12 mouse cellular contexts compared by ENCODE assay signal in the genomic region with DNA sequence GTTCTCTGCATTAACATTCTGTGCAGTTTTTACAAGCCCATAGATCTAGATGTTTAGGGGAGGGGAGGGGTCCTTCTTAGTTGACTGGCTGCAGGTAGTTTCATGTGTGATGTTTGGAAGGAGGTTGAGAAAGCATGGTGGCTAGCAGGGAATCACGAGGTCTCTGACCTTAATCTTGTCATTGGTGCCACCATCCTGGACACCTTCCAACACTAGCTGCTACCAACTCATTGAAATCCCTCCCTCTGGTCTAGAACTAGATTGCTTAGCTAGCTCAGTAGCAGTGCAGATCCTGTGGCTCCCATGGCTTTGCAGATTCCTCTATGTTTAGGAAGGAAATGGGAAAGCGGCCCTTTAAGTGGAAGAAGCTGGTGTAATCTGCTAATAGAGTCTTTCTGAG. TPM values are rescaled to one million over a fixed set of nuclear protein-coding genes. Genes with fewer than 3 reads are reported as not detected.
DNase-seq lines count a peak whose midpoint lies in the region; ATAC-seq and TF ChIP-seq lines count a peak whose summit lies in the region.
"Had no signal": no experiment of that assay in that cellular context is flagged by ENCODE, and none has a peak within 500 bp of the region (broad histone marks: within the 10 kb centered on the region; RNA-seq: fewer than 3 reads in every experiment).

No protein-coding gene starts in this region.

- peak; percentile 56 for DNase-seq in adrenal gland, postnatal 10 days
- no peak for DNase-seq in adrenal gland, postnatal 4 days (ENCODE audit: low spot score in 2 of 2)
- no peak for DNase-seq in hindbrain, postnatal 0 days (ENCODE audit: low spot score)
- DNase-seq in hindbrain, embryonic 14.5 days (ENCODE audit: low spot score), result no peak
- peak; percentile 27 for DNase-seq in adipocyte (ENCODE audit: low spot score)
- no peak for DNase-seq in spleen, postnatal 14 days (ENCODE audit: low spot score in 2 of 2)

- H3K9me3 ChIP-seq in hindbrain, postnatal 0 days (ENCODE audit: low read length), result no peaks in the 10 kb centered on the region
- no peaks in the 10 kb centered on the region for H3K9me3 ChIP-seq in hindbrain, embryonic 14.5 days (ENCODE audit: control insufficient read depth, low read length)
- no peaks in the 10 kb centered on the region for H3K9me3 ChIP-seq in embryonic facial prominence, embryonic 15.5 days (replicated peaks)
- H3K9me3 ChIP-seq: heart, embryonic 10.5 days; intestine, embryonic 15.5 days; midbrain, embryonic 12.5 days had no signal

- WGBS in hindbrain, postnatal 0 days, result 71% methylated on average over 2 of the region's 2 CpGs
- 83% methylated on average over 2 of the region's 2 CpGs for WGBS in hindbrain, embryonic 14.5 days
- WGBS in embryonic facial prominence, embryonic 15.5 days, result 78% methylated on average over 2 of the region's 2 CpGs

- no peaks in the 10 kb centered on the region; the same call in 1 of the 2 replicates for H3K27me3 ChIP-seq in hindbrain, postnatal 0 days (ENCODE audit: insufficient read depth, low read length)
- H3K27me3 ChIP-seq in hindbrain, embryonic 14.5 days (ENCODE audit: control insufficient read depth, insufficient read depth, low read length), result peaks cover 16% of the 10 kb centered on the region
- peaks cover 12% of the 10 kb centered on the region; the same call in 1 of the 2 replicates for H3K27me3 ChIP-seq in embryonic facial prominence, embryonic 15.5 days

- H3K4me2 ChIP-seq in hindbrain, postnatal 0 days (ENCODE audit: low read depth, low read length), result peak overlapping the region; percentile 94
- no peak overlapping the region for H3K4me2 ChIP-seq in hindbrain, embryonic 14.5 days (replicated peaks)
- peak overlapping the region; percentile 93; the same call in 1 of the 2 replicates for H3K4me2 ChIP-seq in embryonic facial prominence, embryonic 15.5 days (replicated peaks)

- no peaks in the 10 kb centered on the region for H3K36me3 ChIP-seq in hindbrain, postnatal 0 days (ENCODE audit: insufficient read depth, low read length)
- no peaks in the 10 kb centered on the region for H3K36me3 ChIP-seq in hindbrain, embryonic 14.5 days (replicated peaks; ENCODE audit: control insufficient read depth, insufficient read depth)
- no peaks in the 10 kb centered on the region for H3K36me3 ChIP-seq in embryonic facial prominence, embryonic 15.5 days
- H3K36me3 ChIP-seq: intestine, embryonic 15.5 days; midbrain, embryonic 12.5 days had no signal

- H3K9ac ChIP-seq in hindbrain, postnatal 0 days (replicated peaks; ENCODE audit: low read length), result no peak overlapping the region
- no peak overlapping the region; the same call in 1 of the 2 replicates for H3K9ac ChIP-seq in hindbrain, embryonic 14.5 days
- no peak overlapping the region for H3K9ac ChIP-seq in embryonic facial prominence, embryonic 15.5 days
- H3K9ac ChIP-seq: intestine, embryonic 15.5 days; midbrain, embryonic 12.5 days had no signal

- no peak for TF ChIP-seq CTCF in hindbrain, postnatal 0 days (IDR thresholded peaks at IDR 0.05; ENCODE audit: low read depth)

- no peak overlapping the region for H3K4me3 ChIP-seq in hindbrain, postnatal 0 days (ENCODE audit: low read length)
- H3K4me3 ChIP-seq in hindbrain, embryonic 14.5 days (replicated peaks; ENCODE audit: low read length), result no peak overlapping the region
- H3K4me3 ChIP-seq in embryonic facial prominence, embryonic 15.5 days (replicated peaks), result no peak overlapping the region
- H3K4me3 ChIP-seq: intestine, embryonic 15.5 days had no signal

- H3K27ac ChIP-seq in hindbrain, postnatal 0 days, result no peak overlapping the region
- no peak overlapping the region for H3K27ac ChIP-seq in hindbrain, embryonic 14.5 days
- no peak overlapping the region for H3K27ac ChIP-seq in embryonic facial prominence, embryonic 15.5 days (replicated peaks)
- H3K27ac ChIP-seq: heart, embryonic 10.5 days; intestine, embryonic 15.5 days; midbrain, embryonic 12.5 days had no signal

- ATAC-seq in hindbrain, postnatal 0 days, result no peak
- no peak for ATAC-seq in hindbrain, embryonic 14.5 days (ENCODE audit: low FRiP score)
- no peak for ATAC-seq in embryonic facial prominence, embryonic 15.5 days (ENCODE audit: insufficient number of reproducible peaks, low FRiP score, low TSS enrichment, low read depth)
- ATAC-seq in CD4-positive, CD25-positive, alpha-beta regulatory T cell, adult 4 months, result no peak
- ATAC-seq: intestine, embryonic 15.5 days had no signal

- H3K4me1 ChIP-seq in hindbrain, postnatal 0 days (ENCODE audit: insufficient read depth, low read length), result peaks cover 6% of the 10 kb centered on the region
- peaks cover 6% of the 10 kb centered on the region for H3K4me1 ChIP-seq in hindbrain, embryonic 14.5 days (replicated peaks; ENCODE audit: control insufficient read depth, insufficient read depth, low read length)
- peaks cover 14% of the 10 kb centered on the region; the same call in 1 of the 2 replicates for H3K4me1 ChIP-seq in embryonic facial prominence, embryonic 15.5 days

RNA-seq across cellular contexts. Expression of a gene that starts 1.5 kb away (rescaled TPM):
- total RNA-seq in adrenal gland, postnatal 10 days (2021), result 10 to 100 TPM; 16.4 to 32.8 TPM
- 10 to 100 TPM; 42.5 to 44.0 TPM for total RNA-seq in adrenal gland, postnatal 4 days (2021)
- total RNA-seq in hindbrain, postnatal 0 days (2014; rRNA removed), result 74.6 and 85.3 TPM in 2 replicates
- 73.0 and 74.6 TPM in 2 replicates for polyA plus RNA-seq in hindbrain, postnatal 0 days (2015; fragmentation: Nextera tagmentation; extraction: Ambion mirVana)
- polyA plus RNA-seq in hindbrain, embryonic 14.5 days (2014; fragmentation: Nextera tagmentation; extraction: Ambion mirVana), result 12.6 and 15.8 TPM in 2 replicates
- polyA plus RNA-seq in embryonic facial prominence, embryonic 15.5 days (2015; fragmentation: Nextera tagmentation; extraction: Ambion mirVana), result 5.2 and 5.8 TPM in 2 replicates
- polyA plus RNA-seq in CD4-positive, CD25-positive, alpha-beta regulatory T cell, adult 4 months (2017; shearing (Covaris generic)), result 10 to 100 TPM; 17.0 to 28.4 TPM

RNA-seq across cellular contexts. Expression of a gene that starts 14.8 kb away (rescaled TPM):
- 10 to 100 TPM; 13.0 to 13.4 TPM for total RNA-seq in adrenal gland, postnatal 10 days (2021)
- 10 to 100 TPM; 10.2 to 11.3 TPM for total RNA-seq in adrenal gland, postnatal 4 days (2021)
- total RNA-seq in hindbrain, postnatal 0 days (2014; rRNA removed), result 4.5 and 7.0 TPM in 2 replicates
- 7.0 and 7.8 TPM in 2 replicates for polyA plus RNA-seq in hindbrain, postnatal 0 days (2015; fragmentation: Nextera tagmentation; extraction: Ambion mirVana)
- polyA plus RNA-seq in hindbrain, embryonic 14.5 days (2014; fragmentation: Nextera tagmentation; extraction: Ambion mirVana), result 4.7 and 5.3 TPM in 2 replicates
- polyA plus RNA-seq in embryonic facial prominence, embryonic 15.5 days (2015; fragmentation: Nextera tagmentation; extraction: Ambion mirVana), result 4.8 and 5.2 TPM in 2 replicates
- polyA plus RNA-seq in CD4-positive, CD25-positive, alpha-beta regulatory T cell, adult 4 months (2017; shearing (Covaris generic)), result 100 to 1,000 TPM in 1 of 2 experiments, 10 to 100 TPM in 1; 88.2 to 156 TPM

RNA-seq across cellular contexts. Expression of a gene that starts 19.9 kb away (rescaled TPM):
- total RNA-seq in adrenal gland, postnatal 10 days (2021), result 1 to 10 TPM; 1.9 to 2.2 TPM
- under 1 TPM; 0.36 to 0.68 TPM for total RNA-seq in adrenal gland, postnatal 4 days (2021)
- 0.79 TPM in 1 of 2 replicates, not detected in the other for total RNA-seq in hindbrain, postnatal 0 days (2014; rRNA removed)
- 0.29 and 0.71 TPM in 2 replicates for polyA plus RNA-seq in hindbrain, postnatal 0 days (2015; fragmentation: Nextera tagmentation; extraction: Ambion mirVana)
- 0.86 and 1.2 TPM in 2 replicates for polyA plus RNA-seq in hindbrain, embryonic 14.5 days (2014; fragmentation: Nextera tagmentation; extraction: Ambion mirVana)
- polyA plus RNA-seq in embryonic facial prominence, embryonic 15.5 days (2015; fragmentation: Nextera tagmentation; extraction: Ambion mirVana), result 2.8 and 3.3 TPM in 2 replicates
- 100 to 1,000 TPM; 638 to 724 TPM for polyA plus RNA-seq in CD4-positive, CD25-positive, alpha-beta regulatory T cell, adult 4 months (2017; shearing (Covaris generic))
- total RNA-seq: layer of hippocampus, adult 18-20 months had no signal

RNA-seq across cellular contexts. Expression of a gene that starts 25.3 kb away (rescaled TPM):
- 100 to 1,000 TPM; 250 to 274 TPM for total RNA-seq in adrenal gland, postnatal 10 days (2021)
- total RNA-seq in adrenal gland, postnatal 4 days (2021), result 100 to 1,000 TPM; 155 to 168 TPM
- 20.6 and 40.3 TPM in 2 replicates for total RNA-seq in hindbrain, postnatal 0 days (2014; rRNA removed)
- 159 and 163 TPM in 2 replicates for polyA plus RNA-seq in hindbrain, postnatal 0 days (2015; fragmentation: Nextera tagmentation; extraction: Ambion mirVana)
- polyA plus RNA-seq in hindbrain, embryonic 14.5 days (2014; fragmentation: Nextera tagmentation; extraction: Ambion mirVana), result 140 and 142 TPM in 2 replicates
- polyA plus RNA-seq in embryonic facial prominence, embryonic 15.5 days (2015; fragmentation: Nextera tagmentation; extraction: Ambion mirVana), result 198 and 212 TPM in 2 replicates
- 10 to 100 TPM; 67.5 to 77.7 TPM for polyA plus RNA-seq in CD4-positive, CD25-positive, alpha-beta regulatory T cell, adult 4 months (2017; shearing (Covaris generic))

RNA-seq across cellular contexts. Expression of a gene that starts 25.4 kb away (rescaled TPM):
- 10 to 100 TPM; 46.9 to 62.7 TPM for total RNA-seq in adrenal gland, postnatal 10 days (2021)
- 100 to 1,000 TPM in 1 of 2 experiments, 10 to 100 TPM in 1; 95.5 to 107 TPM for total RNA-seq in adrenal gland, postnatal 4 days (2021)
- total RNA-seq in hindbrain, postnatal 0 days (2014; rRNA removed), result 47.1 and 56.3 TPM in 2 replicates
- polyA plus RNA-seq in hindbrain, postnatal 0 days (2015; fragmentation: Nextera tagmentation; extraction: Ambion mirVana), result 30.3 and 34.1 TPM in 2 replicates
- polyA plus RNA-seq in hindbrain, embryonic 14.5 days (2014; fragmentation: Nextera tagmentation; extraction: Ambion mirVana), result 40.1 and 40.7 TPM in 2 replicates
- 97.2 and 98.7 TPM in 2 replicates for polyA plus RNA-seq in embryonic facial prominence, embryonic 15.5 days (2015; fragmentation: Nextera tagmentation; extraction: Ambion mirVana)
- polyA plus RNA-seq in CD4-positive, CD25-positive, alpha-beta regulatory T cell, adult 4 months (2017; shearing (Covaris generic)), result 10 to 100 TPM; 22.6 to 49.4 TPM

Comparison
In these comparisons a context has a peak if more than half of its experiments do, and no peak if none do; other contexts are left out.
1. DNase-seq: peak in adrenal gland, postnatal 10 days (single experiment) and adipocyte (single experiment); none in adrenal gland, postnatal 4 days (0 of 2), hindbrain, postnatal 0 days (single experiment), hindbrain, embryonic 14.5 days (single experiment) and spleen, postnatal 14 days (0 of 2).
2. RNA of a gene that starts 14.8 kb away (polyA plus RNA-seq): 88.2 to 156 TPM in CD4-positive, CD25-positive, alpha-beta regulatory T cell, adult 4 months; 7.0 to 7.8 TPM in hindbrain, postnatal 0 days, 4.7 to 5.3 TPM in hindbrain, embryonic 14.5 days and 4.8 to 5.2 TPM in embryonic facial prominence, embryonic 15.5 days; every median in the first group is over 10 times any median in the second.
3. RNA of a gene that starts 19.9 kb away (polyA plus RNA-seq): 638 to 724 TPM in CD4-positive, CD25-positive, alpha-beta regulatory T cell, adult 4 months; 2.8 to 3.3 TPM in embryonic facial prominence, embryonic 15.5 days, 0.86 to 1.2 TPM in hindbrain, embryonic 14.5 days and 0.29 to 0.71 TPM in hindbrain, postnatal 0 days; every median in the first group is over 100 times any median in the second.